9 mouse cellular contexts compared by ENCODE assay signal in the genomic region with DNA sequence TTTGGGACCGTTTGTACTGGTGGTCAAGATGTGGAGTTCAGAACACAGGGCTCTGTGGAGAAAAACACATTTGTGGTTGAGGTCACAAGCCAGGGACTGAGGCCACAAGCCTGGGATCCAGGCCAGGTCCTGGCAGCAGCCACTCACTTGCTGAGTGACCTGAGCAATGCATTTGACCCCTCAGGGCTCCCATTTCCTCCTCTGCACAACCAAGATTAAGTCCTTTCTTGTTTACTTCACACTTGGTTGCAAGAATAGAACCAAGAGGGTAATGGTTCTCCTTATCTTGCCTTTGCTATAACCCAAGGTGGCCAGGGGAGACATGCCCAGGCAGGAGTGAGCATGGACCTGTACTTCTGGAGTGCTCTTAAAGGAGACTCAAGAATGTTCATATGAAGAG. TPM values are rescaled to one million over a fixed set of nuclear protein-coding genes. Genes with fewer than 3 reads are reported as not detected.
DNase-seq lines count a peak whose midpoint lies in the region; ATAC-seq and TF ChIP-seq lines count a peak whose summit lies in the region.
"Had no signal": no experiment of that assay in that cellular context is flagged by ENCODE, and none has a peak within 500 bp of the region (broad histone marks: within the 10 kb centered on the region; RNA-seq: fewer than 3 reads in every experiment).

No protein-coding gene starts in this region.

- H3K27me3 ChIP-seq in Patski: no peaks in the 10 kb centered on the region
- H3K27me3 ChIP-seq in kidney, adult 2 months (replicated peaks; ENCODE audit: control insufficient read depth, insufficient read depth, low read length): no peaks in the 10 kb centered on the region
- H3K27me3 ChIP-seq in midbrain, postnatal 0 days (ENCODE audit: insufficient read depth, low read length): no peaks in the 10 kb centered on the region

- H3K27ac ChIP-seq in embryonic fibroblast, embryonic 13.5 days (ENCODE audit: insufficient read depth, low read length): peak overlapping the region; percentile 23; the same call in 1 of the 2 replicates
- H3K27ac ChIP-seq in kidney, adult 2 months (ENCODE audit: insufficient read depth, low read depth, low read length): peak overlapping the region; percentile 66
- H3K27ac ChIP-seq in midbrain, postnatal 0 days (ENCODE audit: low read depth, low read length): no peak overlapping the region

- peak; percentile 68 for ATAC-seq in Patski
- ATAC-seq in midbrain, postnatal 0 days (ENCODE audit: low FRiP score): no peak
- ATAC-seq in megakaryocyte, adult 5-6 weeks (ENCODE audit: poor library complexity, severe bottlenecking): no peak

- no peak overlapping the region for H3K9ac ChIP-seq in midbrain, postnatal 0 days (replicated peaks; ENCODE audit: low read length, poor library complexity, severe bottlenecking)

- POLR2A ChIA-PET in Patski (lab: Charles Lee): interaction anchor here (0.6 to 1.0 kb wide), 3 partner anchors 16 to 56 kb away, joined by 3 to 9 read pairs (median 3); no protein-coding TSS in a partner anchor

- no peak for TF ChIP-seq CTCF in Patski (IDR thresholded peaks at IDR 0.05)
- no peak for TF ChIP-seq CTCF in embryonic fibroblast, embryonic 13.5 days (IDR thresholded peaks at IDR 0.05; ENCODE audit: borderline replicate concordance, insufficient read depth, low read length)
- TF ChIP-seq CTCF in kidney, adult 2 months (conservative IDR thresholded peaks at IDR 0.05; ENCODE audit: insufficient read depth, insufficient read length, low read depth, low read length): no peak
- no peak for TF ChIP-seq CTCF in midbrain, postnatal 0 days (IDR thresholded peaks at IDR 0.05)

- 8% methylated on average over 1 of the region's 1 CpGs for WGBS in kidney, adult 2 months
- 52% methylated on average over 1 of the region's 1 CpGs for WGBS in midbrain, postnatal 0 days

- H3K4me2 ChIP-seq in midbrain, postnatal 0 days (ENCODE audit: low read depth, low read length, poor library complexity, severe bottlenecking): no peak overlapping the region

- H3K4me3 ChIP-seq in embryonic fibroblast, embryonic 13.5 days (ENCODE audit: insufficient read depth, low read length): no peak overlapping the region
- no peak overlapping the region for H3K4me3 ChIP-seq in kidney, adult 2 months (ENCODE audit: insufficient read depth, low read depth, low read length)
- no peak overlapping the region for H3K4me3 ChIP-seq in midbrain, postnatal 0 days (ENCODE audit: low read depth, low read length)

- H3K4me1 ChIP-seq in embryonic fibroblast, embryonic 13.5 days (ENCODE audit: control insufficient read depth, insufficient read depth, low read length): peaks cover 9% of the 10 kb centered on the region
- peaks cover 15% of the 10 kb centered on the region; the same call in 1 of the 2 replicates for H3K4me1 ChIP-seq in kidney, adult 2 months (ENCODE audit: control insufficient read depth, insufficient read depth, low read length)
- H3K4me1 ChIP-seq in midbrain, postnatal 0 days (ENCODE audit: insufficient read depth, low read length): no peaks in the 10 kb centered on the region

- DNase-seq in Patski (ENCODE audit: low read depth, low spot score): peak; percentile 85
- DNase-seq in kidney, adult 2 months: peak; percentile 92
- DNase-seq in lung, postnatal 10 days: peak; percentile 70
- DNase-seq in midbrain, postnatal 0 days (ENCODE audit: low spot score): no peak
- DNase-seq in retina, embryonic 14.5 days (ENCODE audit: low spot score): no peak
- DNase-seq in embryo, embryonic 9.5 days (ENCODE audit: extremely low spot score): no peak

- H3K9me3 ChIP-seq in midbrain, postnatal 0 days (ENCODE audit: low read length): no peaks in the 10 kb centered on the region

- no peaks in the 10 kb centered on the region for H3K36me3 ChIP-seq in kidney, adult 2 months (ENCODE audit: control insufficient read depth, insufficient read depth, low read length)
- H3K36me3 ChIP-seq in midbrain, postnatal 0 days (ENCODE audit: insufficient read depth, low read length): no peaks in the 10 kb centered on the region

- TF ChIP-seq POLR2A in embryonic fibroblast, embryonic 13.5 days (IDR thresholded peaks at IDR 0.05; ENCODE audit: low read depth, low read length): no peak
- TF ChIP-seq POLR2A in kidney, adult 2 months (IDR thresholded peaks at IDR 0.05; ENCODE audit: low read depth, low read length): no peak

- in situ Hi-C loops in Patski (cut with MboI; ENCODE audit: low pct_unique_long_range_greater_than_20kb): no loop called here

- CTCF ChIA-PET in Patski (lab: Charles Lee): interaction anchor here (0.7 to 1.2 kb wide), 2 partner anchors 30 to 84 kb away, joined by 3 to 4 read pairs; no protein-coding TSS in a partner anchor

RNA-seq across cellular contexts. Expression of a gene that starts 53.4 kb away (rescaled TPM):
- 0.15 TPM for polyA plus RNA-seq in Patski (2021)
- not detected in 2 replicates for polyA plus RNA-seq in embryonic fibroblast, embryonic 13.5 days (2011; ENCODE audit: insufficient read length, low read depth, missing spikeins)
- polyA plus RNA-seq in kidney, adult 2 months (2012; rRNA removed): 1.7 and 2.5 TPM in 2 replicates
- 0.44 TPM in 1 of 2 replicates, not detected in the other for total RNA-seq in midbrain, postnatal 0 days (2014; rRNA removed)
- not detected in 2 replicates for polyA plus RNA-seq in midbrain, postnatal 0 days (2015; fragmentation: Nextera tagmentation; extraction: Ambion mirVana)
- total RNA-seq in megakaryocyte, adult 5-6 weeks (2015): not detected in 2 replicates
- total RNA-seq in megakaryocyte, adult 5-6 weeks (2017): not detected in 2 replicates
- total RNA-seq: granulocyte monocyte progenitor cell, adult 5-6 weeks had no signal

Comparison
In these comparisons a context has a peak if more than half of its experiments do, and no peak if none do; other contexts are left out.
1. DNase-seq: peak in Patski (single experiment), kidney, adult 2 months (single experiment) and lung, postnatal 10 days (single experiment); none in midbrain, postnatal 0 days (single experiment), retina, embryonic 14.5 days (single experiment) and embryo, embryonic 9.5 days (single experiment).